Mouse (Mus musculus) liver, embryonic 14.5 days (tissue): ENCODE measurements at regions not wholly inside any gene's neighbourhood (a gene's known extent, or its start where the extent isn't known, plus 50 kb on each side); places are given as distances from the start of the nearest gene placed in this dataset.

ENCODE experiments used
- CTCF ChIP-seq: IDR thresholded peaks from 2 replicates; pipeline ENCODE4 v1.5.1; 2016; ENCODE audit warnings: antibody characterized with exemption, low read depth, control low read depth
- EP300 ChIP-seq: IDR thresholded peaks from 2 replicates; pipeline ENCODE4 v1.6.1; 2016; ENCODE audit warnings: antibody characterized with exemption, low read depth

- TF ChIP-seq CTCF = no peak
- TF ChIP-seq EP300 = no peak
Observed at GRCm38 (mm10) chr10:111676255-111676654, 170.2 kb downstream of the Phlda1 start.
